Mouse (Mus musculus): ENCODE data around the gene Trappc5. TPM values are rescaled to one million over a fixed set of nuclear protein-coding genes. Genes with fewer than 3 reads are reported as not detected.
A peak's percentile ranks its signal among the peaks of the same experiment; 100 is the strongest.

Gene Trappc5
- total and polyA plus RNA-seq, 3 experiments = 19.3 to 29.7 (median 19.6) TPM

DNA sequence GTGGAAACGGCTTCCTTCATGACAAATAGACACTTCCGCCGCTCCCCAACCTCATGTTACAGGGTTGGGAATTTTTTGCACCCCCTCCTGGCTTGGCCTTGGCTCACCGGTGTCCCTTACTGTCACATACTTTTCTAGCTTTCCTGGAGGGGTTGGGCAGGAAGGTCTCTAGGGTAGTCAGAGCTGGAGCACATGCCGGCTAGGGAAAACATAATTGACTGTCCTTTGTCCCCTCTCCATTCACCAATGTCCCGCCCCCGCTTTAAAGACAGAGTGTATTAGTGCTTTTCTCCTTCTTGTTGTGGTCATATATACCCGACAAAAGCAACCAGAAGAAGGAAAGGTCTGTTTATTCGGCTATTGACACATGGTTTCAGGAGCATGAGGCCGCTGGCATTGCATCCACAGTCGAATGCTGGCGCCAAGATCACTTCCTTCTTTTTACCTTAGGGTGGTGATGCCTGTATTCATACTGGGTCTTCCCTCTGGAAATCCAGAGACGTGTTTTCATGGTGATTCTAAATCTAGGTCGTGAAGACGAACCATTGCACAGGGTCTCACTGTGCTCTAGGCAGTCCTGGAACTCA lies 987 bp downstream of the Trappc5 start:
- no peak for DNase-seq

DNA sequence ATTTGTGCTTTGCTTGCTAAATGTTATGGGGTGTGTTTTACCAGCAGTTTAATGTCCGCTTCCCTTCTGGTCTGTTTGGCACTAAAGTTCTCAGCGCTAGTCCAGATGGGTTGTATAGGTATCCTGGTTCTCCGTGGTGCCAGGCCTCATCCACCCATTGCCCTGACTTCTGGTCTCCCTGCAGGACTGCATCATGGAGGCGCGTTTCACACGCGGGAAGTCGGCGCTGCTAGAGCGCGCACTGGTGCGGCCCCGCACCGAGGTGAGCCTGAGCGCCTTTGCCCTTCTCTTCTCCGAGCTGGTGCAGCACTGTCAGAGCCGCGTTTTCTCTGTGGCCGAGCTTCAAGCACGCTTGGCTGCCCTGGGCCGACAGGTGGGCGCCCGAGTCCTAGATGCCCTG lies 2.7 kb downstream of the Trappc5 start:
- no peak for DNase-seq

DNA sequence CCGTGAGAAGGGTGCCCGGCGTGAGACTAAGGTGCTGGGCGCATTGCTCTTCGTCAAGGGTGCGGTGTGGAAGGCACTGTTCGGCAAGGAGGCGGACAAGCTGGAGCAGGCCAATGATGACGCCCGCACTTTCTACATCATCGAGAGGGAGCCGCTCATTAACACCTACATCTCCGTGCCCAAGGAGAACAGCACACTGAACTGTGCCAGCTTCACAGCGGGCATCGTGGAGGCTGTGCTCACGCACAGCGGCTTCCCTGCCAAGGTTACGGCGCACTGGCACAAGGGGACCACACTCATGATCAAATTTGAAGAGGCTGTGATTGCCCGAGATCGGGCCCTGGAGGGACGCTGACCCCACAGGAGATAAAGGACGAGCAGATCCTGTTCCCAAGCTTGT lies 3.1 kb downstream of the Trappc5 start:
- no peak for DNase-seq

DNA sequence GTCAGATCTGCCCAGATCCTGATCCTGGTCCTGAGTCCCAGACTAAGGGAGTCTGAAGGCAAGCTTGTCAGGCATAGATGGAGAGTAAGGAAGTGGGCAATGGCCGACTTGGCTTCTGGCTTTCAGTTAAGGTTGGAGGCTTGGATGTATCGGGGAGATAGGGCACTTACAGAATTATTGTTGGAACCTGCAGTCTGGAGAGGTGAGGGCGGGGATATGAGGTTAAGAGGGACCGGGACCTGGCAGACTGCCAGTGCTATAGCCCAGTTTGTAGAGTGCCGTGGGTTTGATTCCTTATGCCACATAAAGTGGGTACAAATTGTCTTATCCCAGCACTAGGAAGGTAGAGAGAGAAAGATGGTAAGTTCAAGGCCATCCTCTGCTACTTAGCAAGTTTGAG lies 3.6 kb downstream of the Trappc5 start:
- no peak for DNase-seq

DNA sequence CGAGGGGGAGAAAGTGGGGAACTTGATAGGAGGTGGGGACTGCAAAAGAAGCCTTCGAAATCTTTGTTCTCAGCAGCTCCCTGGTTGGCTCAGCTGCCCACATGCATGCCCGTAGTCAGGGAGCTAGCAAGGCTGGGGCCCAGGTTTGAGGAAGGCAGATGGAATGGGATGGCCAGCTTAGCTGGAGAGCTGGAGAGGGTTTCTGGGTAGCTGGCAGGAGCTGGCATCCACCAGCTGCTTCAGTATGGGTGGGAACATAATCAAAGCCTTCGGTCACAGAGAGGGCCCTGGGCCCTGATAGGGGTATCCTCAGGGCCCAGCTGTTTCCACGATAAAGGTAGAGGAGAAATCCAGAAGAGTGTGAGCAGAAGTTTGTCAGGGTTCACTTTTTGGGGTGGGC lies 6.3 kb downstream of the Trappc5 start:
- no peak for DNase-seq

DNA sequence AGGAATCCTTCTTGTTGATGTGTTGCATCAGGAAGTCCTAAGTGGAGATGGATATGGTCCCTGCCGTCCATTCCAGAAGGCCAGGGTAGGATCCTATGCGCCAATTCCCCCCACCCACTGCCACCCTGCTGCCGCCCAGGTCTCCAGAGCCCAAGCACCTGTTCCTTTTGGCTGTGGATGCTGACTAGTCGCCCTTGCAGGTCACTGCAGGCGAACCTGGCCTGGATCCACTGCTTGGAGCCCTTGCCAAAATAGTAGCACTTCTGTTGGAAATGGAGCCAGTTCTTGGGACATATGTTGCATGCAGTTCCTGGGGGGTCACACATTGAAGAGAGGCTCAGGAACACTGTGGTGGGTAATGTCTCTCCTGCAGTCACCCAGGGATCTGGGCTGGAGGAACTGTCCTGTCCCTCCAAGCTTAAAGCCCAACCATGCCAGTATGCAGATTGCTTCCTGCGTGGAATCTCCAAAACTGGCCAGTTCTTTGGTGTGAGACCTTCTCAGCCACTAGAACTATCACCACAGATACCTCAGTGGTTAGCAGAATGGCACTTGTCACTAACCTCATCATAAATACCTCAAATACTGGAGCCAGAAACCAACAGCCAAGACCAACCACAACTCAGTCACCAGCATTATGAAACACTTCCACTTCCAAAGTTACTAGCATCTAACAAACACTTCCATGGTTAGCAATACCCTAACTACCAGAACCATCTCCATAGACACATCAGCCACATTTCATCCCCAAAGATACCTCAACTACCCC lies 7.5 kb downstream of the Trappc5 start:
- no peak for DNase-seq

DNA sequence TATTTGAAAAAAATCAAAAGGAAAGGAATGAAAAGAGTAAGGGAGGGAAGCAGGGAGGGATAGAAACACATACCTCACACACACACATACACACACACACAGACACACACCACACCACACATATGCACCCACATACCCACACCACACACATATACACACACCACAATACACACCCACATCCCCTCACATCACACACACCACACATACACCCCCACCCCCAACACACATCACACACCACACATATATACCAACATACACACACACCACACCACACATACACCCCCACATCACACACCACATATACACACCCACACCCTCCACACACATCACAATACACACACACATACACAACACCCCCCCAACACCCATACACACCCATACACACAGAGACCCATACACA lies 8.4 kb downstream of the Trappc5 start:
- DNase-seq = no peak

DNA sequence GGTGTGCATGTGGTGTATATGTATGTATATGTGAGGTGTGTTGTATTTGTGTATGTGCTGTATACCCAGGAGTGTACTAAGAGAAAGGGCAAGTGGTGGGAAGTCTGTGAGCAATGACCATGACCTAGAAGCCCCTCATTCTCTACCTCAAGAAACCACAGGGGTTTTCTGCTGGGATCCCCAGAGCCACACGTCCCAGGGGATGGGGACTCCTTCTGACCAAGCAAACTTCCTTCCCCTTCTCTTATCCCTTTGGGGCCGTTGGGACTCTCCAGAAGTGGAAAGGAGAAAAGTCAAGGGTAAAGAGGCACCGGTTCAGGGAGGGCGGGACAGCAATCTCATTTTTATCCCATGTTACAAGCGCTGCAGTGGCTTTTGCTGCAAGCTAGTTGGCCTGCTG lies 9.3 kb downstream of the Trappc5 start:
- no peak for DNase-seq

DNA sequence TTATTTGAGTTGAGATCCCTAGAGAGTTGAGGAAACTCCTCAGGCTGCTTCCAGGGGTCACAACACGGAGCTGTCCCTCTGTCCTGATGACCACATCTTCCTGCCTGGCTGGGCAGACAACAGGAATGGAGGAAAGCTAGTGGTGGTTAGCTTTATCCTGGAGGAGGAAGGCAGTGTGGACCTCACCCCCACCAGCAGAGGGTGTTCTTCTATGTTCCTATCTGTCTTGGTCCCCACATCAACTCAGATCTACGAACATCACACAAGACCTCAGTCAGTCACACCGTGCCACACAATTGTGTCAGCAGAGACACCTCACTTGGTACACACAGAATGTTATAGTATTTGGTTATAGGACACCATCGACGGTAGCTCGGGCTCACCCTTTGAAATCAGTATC lies 11.4 kb downstream of the Trappc5 start:
- DNase-seq = no peak

DNA sequence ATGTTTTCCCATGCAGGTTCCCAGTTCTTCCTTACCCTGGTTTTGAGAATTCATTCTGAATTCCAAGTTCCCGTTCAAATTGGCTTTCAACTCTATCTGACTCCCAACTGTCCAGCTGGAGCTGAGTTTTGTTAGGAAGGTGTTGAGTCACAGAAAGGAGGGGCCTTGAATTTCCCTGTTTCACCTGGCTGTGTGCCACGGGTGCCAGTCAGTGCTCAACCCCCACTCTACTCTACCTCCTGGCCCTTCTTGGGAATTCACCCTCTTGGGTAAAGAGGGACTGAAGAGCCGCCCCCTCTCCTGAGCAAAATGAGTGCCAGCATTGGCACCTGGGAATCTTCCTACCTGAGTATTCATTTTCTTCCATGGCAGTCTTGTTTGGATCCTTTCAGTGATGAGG lies 14.7 kb downstream of the Trappc5 start:
- DNase-seq = no peak

DNA sequence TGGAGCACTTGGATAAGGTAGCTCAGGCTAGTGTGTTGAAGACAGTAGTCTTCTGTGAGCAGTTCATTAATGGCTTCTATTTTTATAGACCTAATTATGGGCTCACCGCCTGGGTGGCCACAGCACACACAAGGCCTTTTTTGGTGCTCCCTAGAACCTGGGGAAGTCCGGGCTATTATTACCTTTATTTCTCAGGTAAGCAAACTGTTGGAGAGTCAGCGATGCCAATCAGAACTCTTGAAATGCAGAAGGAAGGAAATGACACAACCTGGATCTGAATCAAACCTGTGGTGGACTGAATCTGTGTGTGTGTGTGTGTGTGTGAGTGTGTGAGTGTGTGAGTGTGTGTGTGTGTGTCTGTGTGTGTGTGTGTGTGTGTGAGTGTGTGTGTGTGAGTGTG lies 18.0 kb downstream of the Trappc5 start, which contains the start of gene Fcer2a:
TSS of gene Fcer2a (minus strand) at position 55 of the 400 bp plus-strand sequence.
- DNase-seq = no peak

DNA sequence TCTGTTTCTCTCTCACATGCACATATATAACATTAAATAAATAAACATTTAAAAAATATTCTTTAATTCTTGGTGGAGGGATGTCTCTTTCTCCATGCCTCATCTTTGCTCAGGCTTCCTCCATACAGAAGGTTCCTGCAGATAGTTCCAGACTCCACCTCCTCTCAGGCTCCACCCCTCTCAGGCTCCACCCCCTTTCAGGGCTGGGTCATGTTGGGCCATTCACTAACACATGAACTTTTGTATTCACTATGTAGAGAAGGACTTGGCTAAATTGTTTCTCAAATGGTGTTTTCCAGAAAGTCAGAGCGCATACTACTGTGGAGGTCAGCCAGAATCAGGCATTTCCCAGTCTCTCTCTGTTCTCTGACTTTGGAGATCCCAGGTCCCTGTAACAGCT lies 25.4 kb downstream of the Trappc5 start:
- no peak for DNase-seq

DNA sequence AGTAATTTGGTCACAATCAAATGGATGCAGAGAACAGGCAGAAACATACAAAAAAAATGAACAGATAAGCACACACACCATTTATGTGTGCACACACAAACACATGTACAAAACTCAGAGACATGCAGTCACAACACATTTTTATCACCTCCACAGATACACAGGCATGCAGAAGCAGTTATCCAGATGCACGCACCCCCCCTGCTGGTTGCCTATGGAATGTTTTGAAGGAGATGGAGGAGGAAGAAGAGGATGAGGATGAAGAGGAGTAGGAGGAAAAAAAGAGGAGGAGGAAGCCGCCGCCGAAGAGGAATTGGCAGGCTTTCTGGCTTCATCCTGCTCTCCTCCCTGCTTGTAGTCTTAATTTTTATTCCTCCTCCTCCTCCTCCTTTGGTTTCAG lies 29.6 kb downstream of the Trappc5 start:
- DNase-seq = peak; percentile 9

DNA sequence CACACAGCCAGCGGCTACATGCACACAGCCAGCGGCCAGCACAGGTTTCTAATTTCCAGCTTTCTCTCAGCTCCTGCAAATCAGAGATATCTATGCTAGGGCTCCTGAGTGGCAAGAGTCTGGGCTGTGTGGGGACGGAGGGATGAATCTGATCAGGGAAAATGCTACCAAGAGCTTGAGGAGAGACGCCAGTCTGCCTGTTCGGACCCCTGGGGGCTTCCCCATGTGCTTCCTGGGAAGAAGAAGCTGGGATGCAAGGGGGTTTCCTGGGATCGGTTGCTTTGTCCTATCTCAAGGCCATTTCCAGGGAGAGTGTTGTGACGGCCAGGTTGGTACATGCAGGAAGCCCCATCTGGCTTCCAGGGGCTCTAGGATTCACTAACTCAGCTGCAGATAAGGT lies 31.5 kb downstream of the Trappc5 start:
- no peak for DNase-seq

DNA sequence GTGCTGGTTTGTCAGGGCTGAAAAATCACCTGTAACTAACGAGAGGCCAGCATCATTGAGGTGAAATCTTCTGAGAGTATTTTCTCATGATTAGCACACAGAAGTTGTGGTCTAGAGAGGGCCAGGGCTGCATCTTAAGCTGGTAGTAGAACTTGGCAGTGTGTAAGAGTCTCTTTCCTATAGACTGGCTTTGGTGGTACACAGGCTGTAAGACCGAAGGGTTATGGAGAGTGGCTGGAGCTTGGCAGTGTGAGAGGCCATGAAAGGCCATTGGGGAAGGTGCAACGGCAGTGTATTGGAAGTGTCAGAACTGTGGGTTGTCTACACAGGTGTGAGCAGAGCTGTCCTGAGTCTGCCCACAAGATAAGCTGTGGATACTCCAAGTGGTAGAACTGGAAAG lies 34.2 kb downstream of the Trappc5 start:
- DNase-seq = no peak

DNA sequence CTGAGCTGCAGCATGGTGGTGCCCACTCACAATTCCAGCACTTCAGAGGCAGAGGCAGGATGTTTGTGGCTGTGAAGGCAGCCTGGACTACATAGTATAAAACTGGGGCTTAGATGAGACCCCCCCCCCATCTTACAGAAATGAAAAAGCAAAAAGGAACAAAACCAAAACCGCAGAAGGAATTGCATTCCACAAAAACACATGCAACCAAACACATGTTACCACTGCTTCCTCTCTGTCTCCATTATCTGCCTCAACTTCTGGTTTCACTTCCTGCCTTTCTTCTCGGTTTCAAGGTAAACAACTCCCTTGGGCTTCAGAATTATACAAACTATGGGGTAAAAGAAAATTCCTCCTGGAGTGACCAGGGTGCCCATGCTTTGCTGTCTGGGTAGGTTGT lies 35.5 kb downstream of the Trappc5 start:
- no peak for DNase-seq

DNA sequence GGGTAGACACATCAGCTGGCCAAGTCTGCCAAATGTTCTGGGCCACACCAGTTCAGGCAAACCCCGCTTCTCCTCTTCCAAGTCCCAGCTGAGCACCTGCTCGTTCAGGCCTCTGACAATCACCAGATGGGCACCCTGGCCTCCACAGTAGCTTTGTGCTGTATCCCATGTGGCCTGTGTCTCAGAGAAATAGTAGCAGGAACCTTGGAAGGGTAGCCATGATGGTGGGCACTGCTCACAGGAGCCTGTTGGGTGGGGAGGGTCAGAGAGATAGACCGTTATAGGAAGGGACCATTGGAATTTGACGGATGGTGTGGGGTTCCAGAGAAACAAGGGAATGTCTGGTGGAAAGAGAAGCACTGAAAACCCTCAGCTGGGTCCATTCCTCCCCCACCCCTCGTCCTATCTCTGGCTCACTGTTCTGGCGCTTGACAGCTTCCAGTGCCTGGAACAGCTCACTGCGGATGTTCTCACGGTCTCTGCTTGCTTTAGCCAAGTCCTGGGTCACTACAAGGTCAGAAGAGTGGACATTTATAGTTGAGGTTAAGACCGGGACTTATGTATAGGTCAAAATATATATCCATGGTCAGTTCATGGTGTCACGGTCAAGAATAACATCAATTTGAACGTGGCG lies 41.3 kb downstream of the Trappc5 start:
- no peak for DNase-seq

DNA sequence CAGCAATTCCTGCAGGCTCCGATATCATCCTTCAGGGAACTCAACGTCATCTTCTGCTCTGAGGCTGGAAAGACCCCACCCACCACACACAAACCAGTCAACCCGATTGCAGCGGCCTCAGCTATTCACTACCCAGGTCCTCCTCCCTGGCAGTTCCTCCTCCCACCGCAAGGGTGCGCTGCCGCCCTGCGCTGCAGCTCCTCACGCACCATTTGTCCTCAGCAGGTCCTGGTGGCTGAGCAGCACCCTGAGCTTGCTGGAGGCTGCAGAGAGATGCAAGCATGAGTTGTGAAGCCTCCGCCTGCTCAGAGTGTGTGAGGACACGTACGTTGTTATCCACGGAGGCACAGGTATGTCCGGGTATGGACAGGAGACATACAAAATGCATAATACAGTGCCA lies 42.5 kb downstream of the Trappc5 start:
- DNase-seq = peak; percentile 76

DNA sequence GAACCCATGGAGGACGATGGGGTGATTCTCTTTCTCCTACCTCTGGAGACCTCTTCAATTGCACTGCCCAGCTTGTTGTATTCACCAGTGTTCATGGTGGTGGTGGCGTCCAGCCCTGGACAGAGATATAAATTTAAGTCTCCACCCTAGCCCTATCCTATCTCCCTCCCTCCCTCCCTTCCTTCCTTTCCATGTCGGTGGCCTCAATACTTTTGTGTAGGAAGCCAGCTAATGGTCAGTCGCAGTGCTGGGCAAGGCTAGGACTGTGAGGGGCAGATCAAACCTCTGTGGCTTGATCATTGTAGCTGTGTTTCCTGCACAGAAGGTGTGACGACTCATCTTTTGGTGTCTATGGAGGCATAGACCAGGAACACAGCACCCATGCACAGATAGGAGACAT lies 44.5 kb downstream of the Trappc5 start, which contains the start of gene Clec4g:
TSS of gene Clec4g (minus strand) at position 101 of the 400 bp plus-strand sequence.
- DNase-seq = no peak

DNA sequence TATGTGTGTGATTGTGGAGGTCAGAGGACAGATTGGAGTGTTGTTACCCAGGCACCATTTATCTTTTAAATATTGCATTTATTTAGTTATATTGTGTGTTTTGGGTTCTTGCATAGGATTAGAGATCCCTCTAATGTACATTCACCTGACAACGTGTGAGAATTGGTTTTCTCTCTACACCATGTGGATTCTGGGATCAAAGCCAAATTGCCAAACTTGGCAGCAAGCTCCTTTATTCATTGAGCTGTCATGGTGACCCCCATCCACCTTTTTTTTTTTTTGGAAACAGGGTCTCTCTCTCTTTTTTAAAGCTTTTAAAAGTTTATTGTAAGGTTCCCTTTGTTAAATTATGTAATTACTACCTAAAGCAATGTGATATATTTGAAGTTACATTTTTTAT lies 44.9 kb downstream of the Trappc5 start:
- DNase-seq = no peak
